Mouse (Mus musculus): ENCODE data around the gene Rnaseh2b. TPM values are rescaled to one million over a fixed set of nuclear protein-coding genes. Genes with fewer than 3 reads are reported as not detected.

The Rnaseh2b gene
- polyA plus RNA-seq, 1 experiment from 2014 or later: 58.1 TPM

DNA sequence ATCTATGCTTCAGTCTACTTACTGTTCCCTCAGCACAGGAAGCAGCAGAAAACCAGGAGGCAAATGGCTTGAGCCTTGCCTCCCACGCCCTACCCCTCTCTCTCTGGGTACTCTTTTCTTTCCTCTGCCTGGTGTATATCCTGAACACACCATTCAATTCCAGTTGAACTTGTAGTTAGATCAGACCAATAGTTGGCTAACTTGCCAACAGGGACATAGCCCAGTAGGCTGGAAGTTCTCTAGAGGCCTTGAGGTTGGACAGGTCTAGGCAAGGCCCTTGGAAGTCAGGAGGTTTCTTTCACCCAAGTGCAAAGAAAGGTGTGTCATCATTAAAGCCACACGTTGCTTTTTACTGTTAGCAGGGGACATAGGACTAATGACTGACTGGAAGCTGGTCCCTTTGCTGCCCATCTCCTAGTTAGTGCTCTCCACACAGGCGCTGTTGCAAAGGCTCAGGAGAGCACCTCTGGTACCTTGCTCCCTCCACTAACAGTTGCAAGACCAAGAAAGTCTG is 91.5 kb downstream of the Rnaseh2b start:
- Histone ChIP-seq H3K4me2 (ENCODE audit: low read length) (no peak overlapping the region), H3K27me3 (replicated peaks; ENCODE audit: control insufficient read depth, insufficient read depth, low read length) (no peaks in the 10 kb centered on the region), H3K36me3 (ENCODE audit: control insufficient read depth, insufficient read depth, low read length) (no peaks in the 10 kb centered on the region), H3K27ac (ENCODE audit: low read depth) (no peak overlapping the region), H3K9me3 (ENCODE audit: control insufficient read depth, low read length) (no peaks in the 10 kb centered on the region), H3K4me3 (ENCODE audit: low read depth, low read length) (no peak overlapping the region), H3K4me1 (replicated peaks; ENCODE audit: control insufficient read depth, insufficient read depth, low read length) (no peaks in the 10 kb centered on the region), H3K9ac (ENCODE audit: low read length) (no peak overlapping the region)
- DNase-seq (ENCODE audit: low spot score) (no peak), ATAC-seq (replicated peaks; ENCODE audit: low FRiP score, low TSS enrichment, low read depth) (no peak)
- WGBS: 88% methylated on average over 3 of the region's 3 CpGs

DNA sequence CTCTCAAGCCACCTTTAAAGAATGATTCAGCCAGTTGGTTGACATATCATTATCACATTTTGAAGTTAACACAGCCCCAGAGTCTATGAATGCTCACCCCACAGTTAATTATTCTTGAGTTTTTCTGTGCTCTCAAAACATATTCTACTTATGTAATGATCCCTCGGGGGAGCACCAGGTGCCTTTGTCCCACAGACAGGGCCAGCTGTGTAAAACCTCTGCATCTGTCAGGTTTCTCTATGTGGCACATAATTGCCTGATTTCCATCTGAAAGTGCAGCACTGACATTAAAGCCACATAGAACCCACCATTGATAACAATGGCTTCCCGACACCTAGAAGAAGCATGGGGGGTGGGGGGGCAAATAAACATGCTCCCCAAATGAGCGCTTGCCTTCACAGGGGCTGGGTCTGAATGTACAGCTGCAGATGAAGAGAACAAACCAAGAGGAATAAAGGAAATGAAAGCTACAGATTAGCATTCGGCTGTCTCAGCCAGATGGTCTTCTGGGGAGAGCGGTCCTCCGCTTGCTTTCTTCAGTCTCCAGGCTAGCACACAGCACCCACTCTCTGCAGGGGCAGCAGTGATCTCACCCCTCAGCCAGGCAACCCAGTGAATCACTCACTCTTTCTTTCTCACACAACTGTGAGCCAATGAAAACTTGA is 96.8 kb downstream of the Rnaseh2b start:
- DNase-seq (ENCODE audit: low spot score) (no peak), ATAC-seq (replicated peaks; ENCODE audit: low FRiP score, low TSS enrichment, low read depth) (no peak)
- Histone ChIP-seq H3K36me3 (ENCODE audit: control insufficient read depth, insufficient read depth, low read length) (no peaks in the 10 kb centered on the region), H3K4me1 (replicated peaks; ENCODE audit: control insufficient read depth, insufficient read depth, low read length) (no peaks in the 10 kb centered on the region), H3K4me2 (ENCODE audit: low read length) (no peak overlapping the region), H3K27ac (ENCODE audit: low read depth) (no peak overlapping the region), H3K27me3 (replicated peaks; ENCODE audit: control insufficient read depth, insufficient read depth, low read length) (no peaks in the 10 kb centered on the region), H3K9ac (ENCODE audit: low read length) (no peak overlapping the region), H3K4me3 (ENCODE audit: low read depth, low read length) (no peak overlapping the region), H3K9me3 (ENCODE audit: control insufficient read depth, low read length) (no peaks in the 10 kb centered on the region)
- WGBS: 75% methylated on average over 6 of the region's 6 CpGs

DNA sequence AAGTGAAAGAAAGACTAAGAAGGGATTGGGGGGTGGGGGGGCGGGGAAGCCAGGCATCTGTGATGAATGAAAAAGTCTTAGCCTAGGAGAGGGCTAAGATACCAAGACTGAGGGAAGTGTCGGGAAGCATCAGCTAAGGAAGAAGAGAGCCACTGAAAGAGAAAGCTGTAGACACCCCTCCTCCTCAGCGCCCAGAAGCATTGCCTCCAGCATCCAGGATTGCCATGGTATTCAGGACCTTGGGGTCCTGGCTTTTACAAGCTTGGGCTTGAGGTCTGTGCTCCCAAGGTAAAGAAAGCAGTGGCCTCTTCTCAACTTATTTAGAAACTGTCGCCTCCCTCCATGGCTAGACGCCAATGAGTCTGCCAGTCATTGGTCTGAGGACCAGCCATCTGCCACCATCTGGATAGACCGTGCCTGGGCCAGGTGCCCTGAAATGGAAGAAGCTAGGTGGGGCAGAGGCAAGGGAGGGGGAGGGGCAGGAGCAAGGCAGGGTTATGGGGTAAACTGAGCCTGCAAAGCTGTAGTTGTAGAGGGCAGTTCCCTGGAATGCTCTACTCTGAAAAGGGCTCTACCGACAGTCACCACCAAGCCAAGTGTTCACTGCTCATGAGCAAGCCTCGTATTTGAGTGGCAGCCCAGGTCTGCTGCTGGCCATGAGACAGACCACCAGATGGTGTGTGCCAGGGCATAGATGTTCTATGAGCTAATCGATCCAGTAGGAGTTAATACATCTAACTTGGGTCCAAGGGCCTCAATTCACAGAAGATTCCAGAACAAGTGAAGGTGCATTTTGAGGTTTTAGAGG is 97.5 kb downstream of the Rnaseh2b start:
- Histone ChIP-seq H3K4me2 (ENCODE audit: low read length) (no peak overlapping the region), H3K27me3 (replicated peaks; ENCODE audit: control insufficient read depth, insufficient read depth, low read length) (no peaks in the 10 kb centered on the region), H3K9ac (ENCODE audit: low read length) (no peak overlapping the region), H3K4me1 (replicated peaks; ENCODE audit: control insufficient read depth, insufficient read depth, low read length) (no peaks in the 10 kb centered on the region), H3K36me3 (ENCODE audit: control insufficient read depth, insufficient read depth, low read length) (no peaks in the 10 kb centered on the region), H3K9me3 (ENCODE audit: control insufficient read depth, low read length) (no peaks in the 10 kb centered on the region), H3K27ac (ENCODE audit: low read depth) (no peak overlapping the region), H3K4me3 (ENCODE audit: low read depth, low read length) (no peak overlapping the region)
- 77% methylated on average over 9 of the region's 9 CpGs for WGBS
- no peak for DNase-seq (ENCODE audit: low spot score)
- no peak for ATAC-seq (replicated peaks; ENCODE audit: low FRiP score, low TSS enrichment, low read depth)

DNA sequence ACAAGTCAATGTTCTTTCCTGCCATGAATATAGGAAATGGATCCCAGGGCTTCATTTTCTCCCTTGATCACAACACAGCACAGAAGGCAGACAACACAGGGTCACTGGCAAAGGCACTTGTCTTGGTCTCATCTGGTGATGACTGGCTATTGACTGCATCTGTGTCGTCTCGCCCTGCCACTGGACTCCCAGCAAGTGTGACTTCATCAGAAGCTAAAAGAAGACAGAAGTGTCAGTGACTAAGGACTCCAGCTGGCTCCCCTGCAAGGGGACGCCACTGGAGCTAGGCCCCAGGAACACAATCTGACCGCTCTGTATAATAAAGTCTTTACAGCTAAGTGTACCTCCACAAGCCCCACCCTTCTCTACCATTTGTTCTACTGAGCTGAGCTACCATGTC is 100.4 kb downstream of the Rnaseh2b start:
- DNase-seq (ENCODE audit: low spot score): no peak
- Histone ChIP-seq H3K9ac (ENCODE audit: low read length) (no peak overlapping the region), H3K4me2 (ENCODE audit: low read length) (no peak overlapping the region), H3K27me3 (replicated peaks; ENCODE audit: control insufficient read depth, insufficient read depth, low read length) (no peaks in the 10 kb centered on the region), H3K9me3 (ENCODE audit: control insufficient read depth, low read length) (no peaks in the 10 kb centered on the region), H3K4me1 (replicated peaks; ENCODE audit: control insufficient read depth, insufficient read depth, low read length) (no peaks in the 10 kb centered on the region), H3K36me3 (ENCODE audit: control insufficient read depth, insufficient read depth, low read length) (no peaks in the 10 kb centered on the region), H3K4me3 (ENCODE audit: low read depth, low read length) (no peak overlapping the region), H3K27ac (ENCODE audit: low read depth) (no peak overlapping the region)
- WGBS: 71% methylated on average over 4 of the region's 4 CpGs
- no peak for ATAC-seq (replicated peaks; ENCODE audit: low FRiP score, low TSS enrichment, low read depth)

DNA sequence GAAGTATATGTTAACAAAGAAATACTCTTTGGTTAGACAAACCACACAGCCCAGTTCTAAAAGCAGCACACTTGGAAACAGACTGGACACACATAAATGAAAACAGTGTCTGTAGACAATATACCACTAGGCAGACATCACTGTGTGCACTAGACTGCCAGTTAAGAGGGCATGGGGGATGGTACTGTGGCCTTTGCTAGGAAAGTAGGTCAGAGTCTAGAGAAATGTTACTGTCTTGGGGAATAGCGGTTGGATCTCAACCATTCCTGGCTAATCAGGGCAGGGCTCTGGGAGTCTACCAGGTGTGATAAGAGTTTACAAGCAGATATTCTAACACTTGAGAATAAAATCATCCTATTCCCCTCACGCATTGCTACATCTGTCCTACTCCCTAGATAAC is 103.0 kb downstream of the Rnaseh2b start:
- DNase-seq (ENCODE audit: low spot score): no peak
- 84% methylated on average over 2 of the region's 2 CpGs for WGBS

DNA sequence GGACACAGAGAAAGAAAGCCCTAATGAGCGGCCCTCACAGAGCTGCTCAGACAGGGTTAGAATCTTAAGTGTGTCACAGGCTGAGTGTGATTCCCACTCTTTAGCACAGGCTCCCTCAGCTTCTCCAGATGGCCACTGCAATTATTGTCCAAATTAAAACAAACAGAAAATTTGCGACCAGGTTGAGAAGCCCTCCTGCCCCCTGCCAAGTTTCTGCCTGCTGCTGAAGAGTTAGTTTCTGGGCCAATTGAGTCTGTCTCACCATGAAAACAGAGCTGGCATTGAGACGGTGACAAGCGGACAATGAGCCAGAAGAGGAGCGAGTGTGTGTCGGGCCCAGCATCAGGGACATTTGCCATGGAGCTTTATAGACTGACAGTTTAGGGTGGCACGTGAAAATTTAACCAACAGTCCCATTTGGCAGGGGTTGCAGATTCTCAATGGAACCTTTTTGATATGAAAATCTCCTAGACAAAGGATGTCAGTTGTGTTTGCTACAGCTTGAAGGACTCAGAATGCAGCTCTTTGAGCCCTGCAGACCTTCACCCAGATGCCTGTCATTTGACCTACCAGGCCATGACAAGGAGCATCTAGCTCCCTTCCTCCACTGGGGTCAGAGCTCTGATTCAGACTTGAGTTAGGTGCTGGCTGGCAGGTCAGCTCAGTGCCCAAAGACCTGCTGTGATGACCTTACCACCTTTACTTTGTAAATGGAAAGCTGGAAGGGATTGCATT is 123.8 kb downstream of the Rnaseh2b start:
- Histone ChIP-seq H3K27me3 (replicated peaks; ENCODE audit: control insufficient read depth, insufficient read depth, low read length) (no peaks in the 10 kb centered on the region), H3K4me3 (ENCODE audit: low read depth, low read length) (no peak overlapping the region), H3K9ac (ENCODE audit: low read length) (no peak overlapping the region), H3K4me1 (replicated peaks; ENCODE audit: control insufficient read depth, insufficient read depth, low read length) (no peaks in the 10 kb centered on the region), H3K27ac (ENCODE audit: low read depth) (no peak overlapping the region), H3K4me2 (ENCODE audit: low read length) (no peak overlapping the region), H3K9me3 (ENCODE audit: control insufficient read depth, low read length) (no peaks in the 10 kb centered on the region), H3K36me3 (ENCODE audit: control insufficient read depth, insufficient read depth, low read length) (no peaks in the 10 kb centered on the region)
- ATAC-seq (replicated peaks; ENCODE audit: low FRiP score, low TSS enrichment, low read depth) (no peak), DNase-seq (ENCODE audit: low spot score) (no peak)
- 69% methylated on average over 7 of the region's 7 CpGs for WGBS

More for the DNA sequence above, 103.0 kb downstream of the Rnaseh2b start:
- H3K27me3 ChIP-seq (replicated peaks; ENCODE audit: control insufficient read depth, insufficient read depth, low read length): no peaks in the 10 kb centered on the region
- no peak overlapping the region for H3K4me2 ChIP-seq (ENCODE audit: low read length)
- no peaks in the 10 kb centered on the region for H3K4me1 ChIP-seq (replicated peaks; ENCODE audit: control insufficient read depth, insufficient read depth, low read length)
- no peak overlapping the region for H3K27ac ChIP-seq (ENCODE audit: low read depth)
- H3K36me3 ChIP-seq (ENCODE audit: control insufficient read depth, insufficient read depth, low read length): no peaks in the 10 kb centered on the region
- no peak overlapping the region for H3K9ac ChIP-seq (ENCODE audit: low read length)
- no peak overlapping the region for H3K4me3 ChIP-seq (ENCODE audit: low read depth, low read length)
- ATAC-seq (replicated peaks; ENCODE audit: low FRiP score, low TSS enrichment, low read depth): no peak
- H3K9me3 ChIP-seq (ENCODE audit: control insufficient read depth, low read length): no peaks in the 10 kb centered on the region

DNA sequence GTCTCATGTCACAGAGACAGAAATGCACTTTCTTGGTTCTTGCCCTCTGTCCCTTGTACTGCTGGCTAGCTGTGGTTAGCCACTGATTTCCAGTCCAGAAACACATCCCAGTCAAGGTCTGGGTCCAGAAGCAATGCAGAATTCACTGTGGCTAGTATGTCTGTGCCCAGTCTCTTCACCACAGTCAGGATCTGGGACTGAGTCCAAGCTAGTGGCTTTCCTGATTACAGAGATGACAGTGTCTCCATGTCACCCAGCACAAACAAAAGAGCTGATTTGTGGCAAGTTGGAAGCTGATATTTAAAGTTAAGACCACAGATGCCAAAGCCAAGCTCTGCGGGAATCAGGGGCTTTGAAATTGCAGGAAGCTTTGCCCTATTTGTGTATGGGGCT is 124.3 kb downstream of the Rnaseh2b start:
- Histone ChIP-seq H3K27ac (ENCODE audit: low read depth) (no peak overlapping the region), H3K9me3 (ENCODE audit: control insufficient read depth, low read length) (no peaks in the 10 kb centered on the region), H3K4me1 (replicated peaks; ENCODE audit: control insufficient read depth, insufficient read depth, low read length) (no peaks in the 10 kb centered on the region), H3K9ac (ENCODE audit: low read length) (no peak overlapping the region), H3K4me2 (ENCODE audit: low read length) (no peak overlapping the region), H3K36me3 (ENCODE audit: control insufficient read depth, insufficient read depth, low read length) (no peaks in the 10 kb centered on the region), H3K4me3 (ENCODE audit: low read depth, low read length) (no peak overlapping the region), H3K27me3 (replicated peaks; ENCODE audit: control insufficient read depth, insufficient read depth, low read length) (no peaks in the 10 kb centered on the region)
- no peak for DNase-seq (ENCODE audit: low spot score)
- 38% methylated on average over 1 of the region's 1 CpGs for WGBS
- no peak for ATAC-seq (replicated peaks; ENCODE audit: low FRiP score, low TSS enrichment, low read depth)

DNA sequence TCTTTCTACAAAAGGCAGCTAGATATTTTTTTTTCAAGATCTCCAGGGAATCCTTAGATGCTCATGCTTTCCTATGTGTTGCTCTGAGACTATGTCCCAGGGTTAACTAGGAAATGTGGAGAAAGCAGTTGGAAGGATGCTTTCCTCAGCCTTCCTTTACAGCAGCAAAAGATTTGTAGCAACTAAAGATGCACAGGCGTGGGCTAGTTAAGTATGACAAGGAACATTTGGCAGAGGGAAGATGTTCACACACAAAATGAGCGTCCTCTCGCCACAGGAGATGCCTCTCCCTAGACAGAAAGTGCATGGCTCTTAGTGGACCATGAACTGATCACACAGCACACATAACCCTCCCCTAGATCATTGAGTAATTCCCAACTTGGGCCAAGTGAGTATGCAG is 125.1 kb downstream of the Rnaseh2b start:
- Histone ChIP-seq H3K9ac (ENCODE audit: low read length) (no peak overlapping the region), H3K27ac (ENCODE audit: low read depth) (no peak overlapping the region), H3K9me3 (ENCODE audit: control insufficient read depth, low read length) (no peaks in the 10 kb centered on the region), H3K4me2 (ENCODE audit: low read length) (no peak overlapping the region), H3K27me3 (replicated peaks; ENCODE audit: control insufficient read depth, insufficient read depth, low read length) (no peaks in the 10 kb centered on the region), H3K36me3 (ENCODE audit: control insufficient read depth, insufficient read depth, low read length) (no peaks in the 10 kb centered on the region), H3K4me1 (replicated peaks; ENCODE audit: control insufficient read depth, insufficient read depth, low read length) (no peaks in the 10 kb centered on the region), H3K4me3 (ENCODE audit: low read depth, low read length) (no peak overlapping the region)
- ATAC-seq (replicated peaks; ENCODE audit: low FRiP score, low TSS enrichment, low read depth) (no peak), DNase-seq (ENCODE audit: low spot score) (no peak)
- WGBS: 87% methylated on average over 3 of the region's 3 CpGs

Data from intestine, embryonic 14.5 days (tissue).